Mouse (Mus musculus): ENCODE results near the gene Trim65.
"Not testable (repeated sequence)": the region's sequence is repeated elsewhere in the genome, so short reads cannot be mapped to it uniquely, and the experiment has no call there.

DNA sequence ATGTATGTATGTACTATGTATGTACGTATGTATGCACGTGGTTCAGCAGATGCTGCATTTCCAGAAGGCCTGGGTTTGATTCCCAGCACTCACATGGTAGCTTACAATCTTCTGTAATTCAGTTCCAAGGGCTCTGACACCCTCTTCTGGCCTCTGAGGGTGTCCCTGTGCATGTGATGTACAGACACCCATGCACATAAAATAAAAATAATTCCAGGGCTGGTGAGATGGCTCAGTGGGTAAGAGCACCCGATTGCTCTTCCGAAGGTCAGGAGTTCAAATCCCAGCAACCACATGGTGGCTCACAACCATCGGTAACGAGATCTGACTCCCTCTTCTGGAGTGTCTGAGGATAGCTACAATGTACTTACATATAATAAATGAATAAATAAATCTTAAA, 38.0 kb downstream of the Trim65 start:
- TF ChIP-seq CTCF (IDR thresholded peaks at IDR 0.05) = 0 out of 2 replicates have a peak, but pooled peaks have one; percentile 3
- TF ChIP-seq EP300 (IDR thresholded peaks at IDR 0.05) = not testable (repeated sequence)
